Mouse (Mus musculus) ovary, postnatal 14 days (tissue): ENCODE measurements at regions not wholly inside any gene's neighbourhood (a gene's known extent, or its start where the extent isn't known, plus 50 kb on each side); places are given as distances from the start of the nearest gene placed in this dataset.
"Not testable (repeated sequence)": the region's sequence is repeated elsewhere in the genome, so short reads cannot be mapped to it uniquely, and the experiment has no call there.

ENCODE experiments used
- DNase-seq: peaks from one replicate; pipeline ENCODE4 v3.0.0; 2022; ENCODE audit warnings: low spot score

- no peak for DNase-seq
Observed at GRCm38 (mm10) chr3:37825602-37826001, 101.3 kb upstream of the Gm5148 start.

- no peak for DNase-seq
Observed at GRCm38 (mm10) chr3:37824681-37825080, 100.4 kb upstream of the Gm5148 start.

DNA sequence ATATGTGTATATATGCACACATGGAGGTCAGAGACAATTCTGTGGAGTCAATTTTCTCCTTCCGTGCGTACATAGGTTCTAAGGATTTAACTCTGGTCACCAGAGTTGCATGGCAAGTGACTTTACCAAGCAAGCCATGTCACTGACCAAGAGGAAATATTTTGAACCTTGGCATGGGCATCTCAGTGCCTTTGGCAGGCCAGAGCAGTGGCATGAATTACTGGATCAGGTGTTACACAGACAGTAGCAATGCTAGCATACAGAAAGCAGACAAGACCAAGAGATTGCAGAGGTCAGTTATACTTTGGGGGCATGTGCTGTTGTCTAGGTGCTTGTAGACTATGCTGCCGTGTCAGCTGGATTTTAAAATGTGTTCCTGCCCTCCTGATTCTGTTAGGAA, 95.2 kb upstream of the Gm5148 start:
- DNase-seq = no peak

DNA sequence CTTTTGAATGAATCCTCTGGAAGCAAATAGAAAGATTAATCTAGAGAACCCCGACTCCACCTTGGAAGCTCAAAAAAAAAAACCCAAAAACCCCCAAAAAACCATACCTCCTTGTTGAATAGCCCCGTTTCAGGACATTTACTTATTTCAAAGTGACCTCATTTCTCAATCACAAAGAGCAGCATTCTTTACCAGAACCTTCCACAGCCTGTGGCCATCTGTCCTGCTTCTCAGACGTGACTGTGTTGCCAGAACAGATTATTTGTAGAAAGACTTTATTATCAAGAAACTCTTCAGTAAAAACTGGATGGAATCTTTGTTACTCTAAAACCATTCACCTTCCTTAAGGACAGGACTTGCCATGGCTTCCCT, 93.1 kb upstream of the Gm5148 start:
- no peak for DNase-seq

DNA sequence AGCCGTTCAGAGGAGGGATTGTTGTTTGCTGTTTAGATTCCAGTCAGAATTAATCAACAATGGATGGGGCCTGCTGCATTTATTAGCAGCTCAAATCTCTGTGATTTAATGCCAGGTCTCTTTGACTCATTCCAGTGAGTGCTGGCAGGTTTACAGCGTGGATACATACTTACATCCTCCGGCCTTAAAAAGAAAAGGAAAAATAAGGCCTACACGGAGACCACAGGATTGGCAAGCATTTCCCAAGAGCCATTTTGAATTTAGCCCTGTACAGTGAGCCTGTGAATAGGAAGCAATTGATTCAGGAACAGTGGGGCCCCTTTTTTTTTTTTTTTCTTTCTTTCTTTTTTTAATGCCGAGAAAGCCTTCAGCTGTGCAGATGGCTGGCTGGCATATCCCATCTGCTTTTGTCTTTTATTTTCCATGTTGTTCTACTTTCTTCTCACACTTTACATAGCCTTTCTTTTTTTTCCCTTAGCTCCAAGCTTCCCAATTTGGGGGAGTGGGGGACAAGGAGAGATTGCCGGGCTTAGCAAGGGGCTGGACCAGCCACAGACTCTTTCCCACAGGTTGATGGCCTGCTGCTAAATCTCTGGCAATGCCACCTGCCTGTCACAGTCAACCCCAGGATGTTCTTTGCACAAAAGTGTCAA, 92.6 kb upstream of the Gm5148 start:
- DNase-seq = no peak

DNA sequence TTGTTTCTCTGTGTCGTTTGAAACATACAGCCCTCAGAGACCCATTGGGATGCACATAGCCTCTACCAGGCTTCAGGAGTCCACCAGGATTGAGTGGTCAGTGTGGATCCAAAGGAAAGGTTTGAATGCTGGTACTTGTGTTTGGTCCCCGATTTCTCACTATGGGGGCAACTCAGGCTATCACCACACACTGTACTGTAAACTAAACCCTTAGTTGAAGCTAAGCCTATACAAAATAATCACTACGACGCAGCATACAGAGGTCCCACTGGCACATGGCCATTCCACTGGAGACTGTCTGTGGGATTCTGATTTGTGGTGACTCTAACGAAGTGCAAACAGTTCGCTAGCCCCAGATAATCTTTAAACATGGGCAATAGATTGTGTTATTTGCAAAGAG, 91.5 kb upstream of the Gm5148 start:
- DNase-seq = no peak

- DNase-seq = no peak
Observed at GRCm38 (mm10) chr3:37812936-37813335, 88.6 kb upstream of the Gm5148 start.

DNA sequence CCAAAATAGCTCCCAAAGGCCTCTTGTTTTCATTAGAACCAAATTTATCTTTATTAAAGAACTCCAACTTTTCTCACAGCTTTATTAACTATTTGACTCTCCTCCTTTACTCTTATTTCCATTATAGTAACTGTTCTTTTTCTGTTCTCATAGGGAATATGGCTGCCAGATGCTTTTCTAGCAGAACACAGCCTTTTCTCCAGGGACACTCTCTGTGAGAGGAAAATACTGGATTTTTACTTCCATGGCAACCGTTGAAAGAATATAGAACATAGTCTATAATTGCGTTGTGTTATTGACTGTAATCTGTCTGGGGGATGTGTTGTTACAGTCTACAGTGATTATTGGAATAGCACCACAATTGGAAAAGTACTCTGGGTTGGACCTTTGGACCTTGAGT, 87.1 kb upstream of the Gm5148 start:
- DNase-seq = no peak

GRCm38 (mm10) chr3:37810763-37811162, 86.5 kb upstream of the Gm5148 start:
- no peak for DNase-seq

GRCm38 (mm10) chr3:37805805-37806148, 81.5 kb upstream of the Gm5148 start:
- no peak for DNase-seq

- no peak for DNase-seq
Observed at GRCm38 (mm10) chr3:37804941-37805804, 80.9 kb upstream of the Gm5148 start.

GRCm38 (mm10) chr3:37804261-37804660, 80.0 kb upstream of the Gm5148 start:
- DNase-seq = no peak

DNA sequence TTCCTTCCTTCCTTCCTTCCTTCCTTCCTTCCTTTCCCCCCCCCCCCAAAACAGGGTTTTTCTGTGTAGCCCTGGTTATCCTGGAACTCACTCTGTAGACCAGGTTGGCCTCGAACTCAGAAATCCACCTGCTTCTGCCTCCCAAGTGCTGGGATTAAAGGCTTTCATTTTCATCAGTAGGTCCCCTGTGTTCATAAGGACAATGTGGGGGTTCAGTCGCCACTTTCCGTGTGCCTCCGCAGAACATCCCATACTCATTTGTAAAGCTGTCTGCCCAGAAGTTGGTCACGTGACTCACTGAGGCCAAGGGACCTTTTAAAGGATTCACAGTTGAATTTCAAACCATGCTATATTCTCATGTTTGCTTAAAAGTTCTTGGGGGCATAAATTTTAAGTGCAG, 79.5 kb upstream of the Gm5148 start:
- not testable (repeated sequence) for DNase-seq

DNA sequence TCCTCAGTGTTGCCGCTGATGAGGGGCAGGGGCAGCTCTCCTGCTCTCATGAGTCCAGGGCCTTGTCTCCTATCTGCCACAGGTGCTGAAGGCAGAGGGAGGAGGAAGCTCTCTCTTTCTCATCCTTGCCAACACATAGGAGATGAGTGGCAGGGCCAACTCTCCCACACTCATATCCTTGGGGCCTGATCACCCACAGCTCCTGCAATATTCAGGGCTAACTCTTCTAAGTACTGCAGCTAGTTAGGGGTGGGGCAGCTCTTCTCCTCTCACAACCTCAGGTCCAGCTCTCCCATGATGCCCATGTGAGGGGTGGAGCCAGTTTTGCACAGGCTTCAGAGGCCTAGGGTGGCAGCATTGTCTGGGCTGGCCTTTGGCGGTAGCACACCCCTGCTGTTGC, 77.3 kb upstream of the Gm5148 start:
- no peak for DNase-seq

DNA sequence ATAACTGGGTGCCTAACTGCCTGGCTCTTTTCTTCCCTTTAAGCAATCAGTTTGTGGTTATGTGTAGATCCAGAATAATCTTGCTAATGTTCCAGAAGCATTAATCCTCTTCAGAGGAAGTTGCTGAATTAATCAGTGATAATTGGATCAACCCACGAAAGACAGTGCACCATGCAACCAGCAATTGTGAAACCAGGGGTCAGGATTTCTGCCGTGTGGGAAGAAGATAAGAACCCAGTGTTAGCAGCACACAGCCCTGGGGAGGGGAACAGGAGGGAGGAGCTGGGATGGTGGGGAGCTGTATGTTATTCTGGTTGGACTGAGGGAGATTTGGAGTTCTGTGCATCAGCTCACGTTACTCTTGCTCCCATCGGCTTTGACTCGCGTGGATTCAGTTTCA, 75.5 kb upstream of the Gm5148 start:
- DNase-seq = no peak

DNA sequence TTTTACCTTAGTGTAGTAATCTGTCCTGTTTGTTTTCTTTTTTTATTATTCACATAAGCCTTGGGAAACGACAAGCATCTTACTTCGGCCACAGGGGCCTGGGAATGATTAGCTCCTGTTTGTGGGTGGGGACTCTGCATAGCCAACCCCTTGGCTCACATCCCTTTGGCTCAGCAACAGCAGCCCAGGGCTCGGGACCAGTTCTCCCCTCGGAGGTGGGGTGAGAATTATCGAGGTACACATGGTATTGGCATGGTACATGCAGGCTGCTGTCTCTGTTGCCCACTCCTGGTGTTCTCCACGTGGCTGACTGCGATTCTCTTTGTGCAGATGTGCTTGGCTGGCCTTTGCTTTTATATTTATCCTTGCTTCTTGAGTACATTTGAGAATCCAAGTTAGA, 65.4 kb upstream of the Gm5148 start:
- DNase-seq = no peak

DNA sequence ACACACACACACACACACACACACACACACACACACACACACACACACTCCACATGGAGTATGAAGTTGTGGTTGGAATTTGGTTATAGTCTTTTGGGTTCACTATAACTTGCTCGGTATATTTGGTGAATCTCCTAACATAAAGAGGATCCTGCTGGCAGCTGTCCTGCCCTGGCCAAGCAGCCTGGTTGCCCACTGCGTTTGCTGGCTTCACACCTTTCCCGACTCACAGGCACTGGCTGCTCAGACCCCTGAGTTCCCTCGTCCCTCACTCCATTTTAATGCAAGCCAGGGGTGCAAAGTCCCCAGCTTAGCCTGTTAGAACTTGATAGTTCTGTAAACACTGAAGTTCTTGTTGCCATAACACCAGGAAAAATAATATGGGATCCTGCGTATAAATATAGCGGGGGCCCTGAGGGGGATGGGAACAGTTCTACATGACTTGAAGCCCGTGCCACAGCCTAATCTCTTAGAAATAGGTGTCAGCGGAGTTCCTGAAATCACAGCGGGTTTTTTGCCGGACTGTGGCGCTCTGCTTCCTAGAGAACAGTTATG, 64.9 kb upstream of the Gm5148 start:
- DNase-seq = no peak

DNA sequence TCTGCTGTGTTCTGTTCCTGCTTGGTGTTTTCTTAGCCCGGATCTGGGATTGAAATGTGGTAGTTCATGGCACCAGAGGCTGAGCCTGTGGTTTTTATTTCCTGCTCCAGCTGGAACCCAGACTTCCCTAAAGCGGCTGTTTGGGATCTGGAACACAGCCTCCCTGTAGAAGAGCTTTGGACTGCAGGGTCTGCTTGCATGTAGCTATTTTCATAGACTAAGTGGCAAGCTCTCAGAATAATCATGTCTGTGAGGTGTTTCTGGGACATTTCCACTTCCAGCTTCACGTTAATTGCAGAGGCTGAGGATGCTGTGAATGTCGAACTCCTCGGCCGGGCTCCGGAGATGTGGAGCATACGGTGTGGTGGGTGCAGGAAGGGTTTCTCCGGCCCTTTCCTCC, 64.1 kb upstream of the Gm5148 start:
- DNase-seq = no peak

GRCm38 (mm10) chr3:37786792-37787191, 62.5 kb upstream of the Gm5148 start:
- no peak for DNase-seq

GRCm38 (mm10) chr3:37781086-37781485, 56.8 kb upstream of the Gm5148 start:
- DNase-seq = no peak

DNA sequence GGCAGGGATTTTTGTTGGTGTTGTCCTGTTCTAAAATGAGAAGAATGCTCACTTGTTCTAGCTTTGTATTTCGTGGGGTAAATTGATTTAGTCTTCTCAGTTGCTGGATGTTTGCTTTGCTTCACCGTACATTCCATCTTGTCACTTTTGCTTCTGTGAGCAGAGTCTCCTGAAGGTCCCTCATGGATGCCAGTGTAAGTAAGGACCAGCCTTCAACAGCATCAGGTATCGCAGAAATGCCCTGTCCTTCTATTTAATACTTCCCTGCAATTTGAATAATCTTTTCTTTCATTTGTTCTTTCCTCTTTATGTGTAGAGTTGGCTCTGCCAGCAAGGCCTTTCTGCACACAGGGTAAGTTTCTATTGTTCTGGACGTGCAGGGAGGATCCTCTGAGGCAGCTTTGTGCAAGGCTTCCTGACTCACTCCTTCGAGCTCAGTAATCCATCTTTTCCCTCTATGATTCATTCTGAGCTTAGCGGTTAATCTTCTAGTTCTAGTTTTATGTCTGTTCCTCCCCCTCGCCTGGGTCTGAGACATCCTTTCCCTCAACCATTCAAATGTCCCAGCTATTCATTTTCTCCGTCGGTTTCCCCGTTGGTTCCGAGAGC, 55.7 kb upstream of the Gm5148 start:
- no peak for DNase-seq

GRCm38 (mm10) chr3:37778386-37778785, 54.1 kb upstream of the Gm5148 start:
- DNase-seq = no peak

DNA sequence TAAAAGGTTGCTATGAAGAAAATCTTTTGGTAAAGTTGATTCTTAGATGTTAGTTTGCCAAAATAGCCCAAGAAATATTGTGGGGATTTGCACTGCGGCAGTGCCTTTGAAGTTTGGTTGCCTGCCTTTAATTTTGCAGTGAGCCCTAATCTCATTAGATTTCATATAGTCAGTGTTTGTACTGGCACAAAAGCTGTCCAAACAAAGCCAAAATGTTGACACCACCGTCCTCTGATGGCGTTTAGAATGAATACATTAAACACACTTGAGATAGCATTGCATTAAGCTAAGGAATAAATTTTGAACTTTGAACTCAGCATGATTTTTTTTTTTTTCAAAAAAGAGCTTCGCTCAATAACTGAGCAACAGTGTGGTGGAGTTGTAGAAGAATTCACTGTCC, 51.9 kb upstream of the Gm5148 start:
- DNase-seq = no peak
